Mouse (Mus musculus): Measurements from ENCODE around the gene Rhox3a2.
"Not testable (repeated sequence)": the region's sequence is repeated elsewhere in the genome, so short reads cannot be mapped to it uniquely, and the experiment has no call there.

DNA sequence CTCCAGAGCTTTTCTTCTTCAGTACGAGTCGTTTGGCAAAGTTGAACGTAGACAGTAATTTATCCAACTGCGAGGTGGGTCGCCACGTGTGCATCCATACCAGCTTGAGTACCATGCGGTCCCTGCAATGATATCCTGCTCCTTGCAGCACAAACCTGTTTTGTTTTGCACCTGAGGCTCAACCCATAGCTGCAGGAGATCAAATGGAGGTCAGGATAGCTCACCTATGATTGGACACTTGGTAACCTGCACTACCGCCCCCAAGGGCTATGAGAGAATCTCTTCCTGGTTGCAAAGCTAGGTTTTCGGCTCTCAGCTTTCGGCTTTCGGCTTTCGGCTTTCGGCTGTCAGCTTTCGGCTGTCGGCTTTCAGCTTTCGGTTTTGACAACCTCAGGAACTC is 10.7 kb downstream of the Rhox3a2 start, which contains the start of gene Rhox4a2:
- TF ChIP-seq CTCF (IDR thresholded peaks at IDR 0.05 in 2 of 3, conservative IDR thresholded peaks at IDR 0.05 in 1 of 3; ENCODE audit: control insufficient read depth in 1 of 3, insufficient read depth in 1 of 3, low read depth in 2 of 3, low read length in 3 of 3, poor library complexity in 1 of 3, severe bottlenecking in 1 of 3); MAFK (IDR thresholded peaks at IDR 0.05; ENCODE audit: borderline replicate concordance, low read depth, low read length); HCFC1 (IDR thresholded peaks at IDR 0.05; ENCODE audit: low read depth, low read length); E2F4 (IDR thresholded peaks at IDR 0.05; ENCODE audit: borderline replicate concordance, low read depth, low read length); EP300 (IDR thresholded peaks at IDR 0.05; ENCODE audit: low read depth in 1 of 2, low read length in 2 of 2); POLR2AphosphoS2 (IDR thresholded peaks at IDR 0.05; ENCODE audit: low read length); CHD1 (IDR thresholded peaks at IDR 0.05; ENCODE audit: low read depth, low read length); SMC3 (IDR thresholded peaks at IDR 0.05; ENCODE audit: low read depth, low read length); POLR2A (IDR thresholded peaks at IDR 0.05; ENCODE audit: control insufficient read depth in 1 of 2, insufficient read depth in 1 of 2, low read depth in 1 of 2, low read length in 2 of 2, poor library complexity in 1 of 2); ELF1 (IDR thresholded peaks at IDR 0.05; ENCODE audit: low read depth, low read length); NRF1 (IDR thresholded peaks at IDR 0.05; ENCODE audit: insufficient read depth, low read depth, low read length, poor library complexity, severe bottlenecking); TCF12 (IDR thresholded peaks at IDR 0.05; ENCODE audit: low read depth, low read length); JUND (IDR thresholded peaks at IDR 0.05; ENCODE audit: low read depth, low read length): not testable (repeated sequence)
